Mouse (Mus musculus): ENCODE data around the gene Mrpl18. TPM values are rescaled to one million over a fixed set of nuclear protein-coding genes. Genes with fewer than 3 reads are reported as not detected.

Gene Mrpl18
- polyA plus RNA-seq, 1 experiment from 2014 or later = 186 TPM

GRCm38 (mm10) chr17:12872275-12873028 is 43.7 kb downstream of the Mrpl18 start:
- ATAC-seq = no peak
- H3K4me1 ChIP-seq = no peaks in the 10 kb centered on the region
- H3K4me3 ChIP-seq = no peak overlapping the region
- no peak overlapping the region for H3K9ac ChIP-seq
- H3K27ac ChIP-seq = no peak overlapping the region
- H3K4me2 ChIP-seq = no peak overlapping the region
- H3K27me3 ChIP-seq = no peaks in the 10 kb centered on the region
- WGBS = 66% methylated on average over 16 of the region's 16 CpGs
- no peaks in the 10 kb centered on the region for H3K9me3 ChIP-seq (replicated peaks)
- no peaks in the 10 kb centered on the region for H3K36me3 ChIP-seq (ENCODE audit: poor library complexity, severe bottlenecking)

GRCm38 (mm10) chr17:12868640-12869039 is 47.5 kb downstream of the Mrpl18 start:
- no peaks in the 10 kb centered on the region for H3K36me3 ChIP-seq (ENCODE audit: poor library complexity, severe bottlenecking)
- no peaks in the 10 kb centered on the region for H3K4me1 ChIP-seq
- no peak overlapping the region for H3K4me2 ChIP-seq
- no peak overlapping the region for H3K4me3 ChIP-seq
- 56% methylated on average over 4 of the region's 4 CpGs for WGBS
- ATAC-seq = no peak
- H3K9ac ChIP-seq = no peak overlapping the region
- H3K9me3 ChIP-seq (replicated peaks) = no peaks in the 10 kb centered on the region
- no peaks in the 10 kb centered on the region for H3K27me3 ChIP-seq
- no peak overlapping the region for H3K27ac ChIP-seq

- Histone ChIP-seq H3K27ac (no peak within 1 kb of the TSS), H3K4me1 (no peaks in the 10 kb centered on the region), H3K9me3 (replicated peaks) (no peaks in the 10 kb centered on the region), H3K27me3 (no peaks in the 10 kb centered on the region), H3K9ac (no peak within 1 kb of the TSS), H3K4me2 (no peak within 1 kb of the TSS), H3K36me3 (ENCODE audit: poor library complexity, severe bottlenecking) (no peaks in the 10 kb centered on the region), H3K4me3 (no peak within 1 kb of the TSS)
- WGBS = 64% methylated on average over 2 of the region's 2 CpGs
- no peak for ATAC-seq
Observed at GRCm38 (mm10) chr17:12868043-12868442, 48.1 kb downstream of the Mrpl18 start, which contains the start of gene Mas1. Mas1 (minus strand) TSS chr17:12868143.

- H3K4me2 ChIP-seq = no peak overlapping the region
- no peak for ATAC-seq
- 84% methylated on average over 10 of the region's 10 CpGs for WGBS
- no peak overlapping the region for H3K27ac ChIP-seq
- H3K27me3 ChIP-seq = no peaks in the 10 kb centered on the region
- H3K4me3 ChIP-seq = no peak overlapping the region
- no peaks in the 10 kb centered on the region for H3K9me3 ChIP-seq (replicated peaks)
- H3K9ac ChIP-seq = no peak overlapping the region
- H3K4me1 ChIP-seq = no peaks in the 10 kb centered on the region
- H3K36me3 ChIP-seq (ENCODE audit: poor library complexity, severe bottlenecking) = no peaks in the 10 kb centered on the region
Observed at GRCm38 (mm10) chr17:12866853-12867252, 49.3 kb downstream of the Mrpl18 start.

- no peak for ATAC-seq
- Histone ChIP-seq H3K9me3 (replicated peaks) (no peaks in the 10 kb centered on the region), H3K9ac (no peak overlapping the region), H3K4me2 (no peak overlapping the region), H3K4me1 (no peaks in the 10 kb centered on the region), H3K27me3 (no peaks in the 10 kb centered on the region), H3K27ac (no peak overlapping the region), H3K36me3 (ENCODE audit: poor library complexity, severe bottlenecking) (no peaks in the 10 kb centered on the region), H3K4me3 (no peak overlapping the region)
- WGBS = 60% methylated on average over 3 of the region's 3 CpGs
Observed at GRCm38 (mm10) chr17:12865407-12865806, 50.7 kb downstream of the Mrpl18 start.

- H3K36me3 ChIP-seq (ENCODE audit: poor library complexity, severe bottlenecking) = no peaks in the 10 kb centered on the region
- no peak overlapping the region for H3K9ac ChIP-seq
- no peak overlapping the region for H3K27ac ChIP-seq
- no peak overlapping the region for H3K4me2 ChIP-seq
- no peak for ATAC-seq
- H3K4me3 ChIP-seq = no peak overlapping the region
- no peaks in the 10 kb centered on the region for H3K9me3 ChIP-seq (replicated peaks)
- H3K27me3 ChIP-seq = no peaks in the 10 kb centered on the region
- no peaks in the 10 kb centered on the region for H3K4me1 ChIP-seq
Observed at GRCm38 (mm10) chr17:12864111-12864510, 52.0 kb downstream of the Mrpl18 start.

Small RNA genes within 50 kb of the gene (microRNA-seq; reads per million reads assigned to microRNA genes)
- not detected for gene Gm24085

Other genes with a start within 250 kb of the Mrpl18 start
- not detected in 2 replicates for gene Slc22a1, start 240.5 kb downstream of the Mrpl18 start, polyA plus RNA-seq (2015; fragmentation: Nextera tagmentation; extraction: Ambion mirVana)
- 10.5 and 11.7 TPM in 2 replicates for gene Igf2r, start 146.7 kb downstream of the Mrpl18 start, polyA plus RNA-seq (2015; fragmentation: Nextera tagmentation; extraction: Ambion mirVana)
- not detected in 2 replicates for gene Mas1, start 48.2 kb downstream of the Mrpl18 start, polyA plus RNA-seq (2015; fragmentation: Nextera tagmentation; extraction: Ambion mirVana)
- not detected in 2 replicates for gene Mrgprh, start 40.3 kb downstream of the Mrpl18 start, polyA plus RNA-seq (2015; fragmentation: Nextera tagmentation; extraction: Ambion mirVana)
- gene Pnldc1, start 6.1 kb downstream of the Mrpl18 start, polyA plus RNA-seq (2015; fragmentation: Nextera tagmentation; extraction: Ambion mirVana) = 2.8 and 3.0 TPM in 2 replicates
- 470 and 497 TPM in 2 replicates for gene Tcp1, start 644 bp downstream of the Mrpl18 start, polyA plus RNA-seq (2015; fragmentation: Nextera tagmentation; extraction: Ambion mirVana)
- gene Acat3, start 24.3 kb upstream of the Mrpl18 start, polyA plus RNA-seq (2015; fragmentation: Nextera tagmentation; extraction: Ambion mirVana) = 0.71 and 1.5 TPM in 2 replicates
- gene Acat2, start 44.4 kb upstream of the Mrpl18 start, polyA plus RNA-seq (2015; fragmentation: Nextera tagmentation; extraction: Ambion mirVana) = 348 and 354 TPM in 2 replicates
- gene Wtap, start 77.8 kb upstream of the Mrpl18 start, polyA plus RNA-seq (2015; fragmentation: Nextera tagmentation; extraction: Ambion mirVana) = 166 and 170 TPM in 2 replicates
- 116 and 118 TPM in 2 replicates for gene Sod2, start 90.5 kb upstream of the Mrpl18 start, polyA plus RNA-seq (2015; fragmentation: Nextera tagmentation; extraction: Ambion mirVana)
- not detected in 2 replicates for gene Gpr31b, start 136.0 kb upstream of the Mrpl18 start, polyA plus RNA-seq (2015; fragmentation: Nextera tagmentation; extraction: Ambion mirVana)
- gene Tcp10b, start 144.8 kb upstream of the Mrpl18 start, polyA plus RNA-seq (2015; fragmentation: Nextera tagmentation; extraction: Ambion mirVana) = 0.14 TPM in 1 of 2 replicates, not detected in the other
- 0.09 TPM in 1 of 2 replicates, not detected in the other for gene Unc93a, start 215.5 kb upstream of the Mrpl18 start, polyA plus RNA-seq (2015; fragmentation: Nextera tagmentation; extraction: Ambion mirVana)